Mouse (Mus musculus): ENCODE measurements around the gene Chd2. TPM values are rescaled to one million over a fixed set of nuclear protein-coding genes. Genes with fewer than 3 reads are reported as not detected.

Gene Chd2
- polyA plus RNA-seq, 1 experiment from 2014 or later: 50.5 TPM

GRCm38 (mm10) chr7:73534937-73535860 is 6.4 kb downstream of the Chd2 start:
- Histone ChIP-seq H3K4me2 (ENCODE audit: low read length) (0 out of 2 replicates have a peak overlapping the region, but pooled peaks have one; percentile 13), H3K36me3 (ENCODE audit: control insufficient read depth, insufficient read depth, low read length) (peaks cover 22% of the 10 kb centered on the region), H3K27me3 (replicated peaks; ENCODE audit: control insufficient read depth, insufficient read depth, low read length) (no peaks in the 10 kb centered on the region), H3K4me1 (replicated peaks; ENCODE audit: control insufficient read depth, insufficient read depth, low read length) (peaks cover 35% of the 10 kb centered on the region), H3K27ac (ENCODE audit: low read depth) (no peak overlapping the region; the same call in 1 of the 2 replicates), H3K4me3 (ENCODE audit: low read depth, low read length) (no peak overlapping the region), H3K9me3 (ENCODE audit: control insufficient read depth, low read length) (no peaks in the 10 kb centered on the region), H3K9ac (ENCODE audit: low read length) (no peak overlapping the region)
- WGBS: 74% methylated on average over 2 of the region's 2 CpGs
- DNase-seq (ENCODE audit: low spot score) (no peak), ATAC-seq (replicated peaks; ENCODE audit: low FRiP score, low TSS enrichment, low read depth) (no peak)

GRCm38 (mm10) chr7:73533457-73533856 is 8.2 kb downstream of the Chd2 start:
- no peak for DNase-seq (ENCODE audit: low spot score)
- Histone ChIP-seq H3K4me2 (ENCODE audit: low read length) (no peak overlapping the region), H3K4me3 (ENCODE audit: low read depth, low read length) (no peak overlapping the region), H3K27ac (ENCODE audit: low read depth) (peak overlapping the region; percentile 69), H3K4me1 (replicated peaks; ENCODE audit: control insufficient read depth, insufficient read depth, low read length) (peaks cover 35% of the 10 kb centered on the region), H3K9ac (ENCODE audit: low read length) (no peak overlapping the region), H3K36me3 (ENCODE audit: control insufficient read depth, insufficient read depth, low read length) (peaks cover 32% of the 10 kb centered on the region), H3K27me3 (replicated peaks; ENCODE audit: control insufficient read depth, insufficient read depth, low read length) (no peaks in the 10 kb centered on the region), H3K9me3 (ENCODE audit: control insufficient read depth, low read length) (no peaks in the 10 kb centered on the region)
- 46% methylated on average over 2 of the region's 2 CpGs for WGBS
- ATAC-seq (replicated peaks; ENCODE audit: low FRiP score, low TSS enrichment, low read depth): no peak

- WGBS: 79% methylated on average over 3 of the region's 3 CpGs
- Histone ChIP-seq H3K9me3 (ENCODE audit: control insufficient read depth, low read length) (no peaks in the 10 kb centered on the region), H3K27ac (ENCODE audit: low read depth) (peak overlapping the region; percentile 69; the same call in 1 of the 2 replicates), H3K36me3 (ENCODE audit: control insufficient read depth, insufficient read depth, low read length) (peaks cover 32% of the 10 kb centered on the region), H3K4me3 (ENCODE audit: low read depth, low read length) (no peak overlapping the region), H3K27me3 (replicated peaks; ENCODE audit: control insufficient read depth, insufficient read depth, low read length) (no peaks in the 10 kb centered on the region), H3K4me2 (ENCODE audit: low read length) (no peak overlapping the region), H3K4me1 (replicated peaks; ENCODE audit: control insufficient read depth, insufficient read depth, low read length) (peaks cover 35% of the 10 kb centered on the region), H3K9ac (ENCODE audit: low read length) (no peak overlapping the region)
- DNase-seq (ENCODE audit: low spot score) (no peak), ATAC-seq (replicated peaks; ENCODE audit: low FRiP score, low TSS enrichment, low read depth) (no peak)
Measured at GRCm38 (mm10) chr7:73532916-73533315, 8.7 kb downstream of the Chd2 start.

- Histone ChIP-seq H3K27ac (ENCODE audit: low read depth) (no peak overlapping the region), H3K36me3 (ENCODE audit: control insufficient read depth, insufficient read depth, low read length) (peaks cover 32% of the 10 kb centered on the region), H3K9ac (ENCODE audit: low read length) (no peak overlapping the region), H3K4me1 (replicated peaks; ENCODE audit: control insufficient read depth, insufficient read depth, low read length) (peaks cover 35% of the 10 kb centered on the region), H3K27me3 (replicated peaks; ENCODE audit: control insufficient read depth, insufficient read depth, low read length) (no peaks in the 10 kb centered on the region), H3K4me3 (ENCODE audit: low read depth, low read length) (no peak overlapping the region), H3K9me3 (ENCODE audit: control insufficient read depth, low read length) (no peaks in the 10 kb centered on the region), H3K4me2 (ENCODE audit: low read length) (no peak overlapping the region)
- DNase-seq (ENCODE audit: low spot score) (no peak), ATAC-seq (replicated peaks; ENCODE audit: low FRiP score, low TSS enrichment, low read depth) (no peak)
- WGBS: 80% methylated on average over 3 of the region's 3 CpGs
Measured at GRCm38 (mm10) chr7:73532139-73532538, 9.5 kb downstream of the Chd2 start.

GRCm38 (mm10) chr7:73531506-73532093 is 10.0 kb downstream of the Chd2 start:
- no peaks in the 10 kb centered on the region for H3K27me3 ChIP-seq (replicated peaks; ENCODE audit: control insufficient read depth, insufficient read depth, low read length)
- no peak overlapping the region for H3K4me2 ChIP-seq (ENCODE audit: low read length)
- no peak overlapping the region for H3K4me3 ChIP-seq (ENCODE audit: low read depth, low read length)
- H3K36me3 ChIP-seq (ENCODE audit: control insufficient read depth, insufficient read depth, low read length): peaks cover 32% of the 10 kb centered on the region
- H3K27ac ChIP-seq (ENCODE audit: low read depth): 0 out of 2 replicates have a peak overlapping the region, but pooled peaks have one; percentile 16
- H3K4me1 ChIP-seq (replicated peaks; ENCODE audit: control insufficient read depth, insufficient read depth, low read length): peaks cover 30% of the 10 kb centered on the region
- WGBS: 82% methylated on average over 7 of the region's 7 CpGs
- H3K9ac ChIP-seq (ENCODE audit: low read length): no peak overlapping the region
- ATAC-seq (replicated peaks; ENCODE audit: low FRiP score, low TSS enrichment, low read depth) (no peak), DNase-seq (ENCODE audit: low spot score) (no peak)
- H3K9me3 ChIP-seq (ENCODE audit: control insufficient read depth, low read length): no peaks in the 10 kb centered on the region

- H3K27ac ChIP-seq (ENCODE audit: low read depth): 0 out of 2 replicates have a peak overlapping the region, but pooled peaks have one; percentile 12
- no peaks in the 10 kb centered on the region for H3K27me3 ChIP-seq (replicated peaks; ENCODE audit: control insufficient read depth, insufficient read depth, low read length)
- 77% methylated on average over 5 of the region's 5 CpGs for WGBS
- H3K4me3 ChIP-seq (ENCODE audit: low read depth, low read length): no peak overlapping the region
- peaks cover 30% of the 10 kb centered on the region for H3K36me3 ChIP-seq (ENCODE audit: control insufficient read depth, insufficient read depth, low read length)
- DNase-seq (ENCODE audit: low spot score) (no peak), ATAC-seq (replicated peaks; ENCODE audit: low FRiP score, low TSS enrichment, low read depth) (no peak)
- no peaks in the 10 kb centered on the region for H3K9me3 ChIP-seq (ENCODE audit: control insufficient read depth, low read length)
- H3K4me1 ChIP-seq (replicated peaks; ENCODE audit: control insufficient read depth, insufficient read depth, low read length): peaks cover 26% of the 10 kb centered on the region
- no peak overlapping the region for H3K4me2 ChIP-seq (ENCODE audit: low read length)
- no peak overlapping the region for H3K9ac ChIP-seq (ENCODE audit: low read length)
Measured at GRCm38 (mm10) chr7:73530846-73531245, 10.8 kb downstream of the Chd2 start.

GRCm38 (mm10) chr7:73530164-73530563 is 11.5 kb downstream of the Chd2 start:
- Histone ChIP-seq H3K4me1 (replicated peaks; ENCODE audit: control insufficient read depth, insufficient read depth, low read length) (peaks cover 19% of the 10 kb centered on the region), H3K9me3 (ENCODE audit: control insufficient read depth, low read length) (no peaks in the 10 kb centered on the region), H3K36me3 (ENCODE audit: control insufficient read depth, insufficient read depth, low read length) (peaks cover 24% of the 10 kb centered on the region), H3K4me3 (ENCODE audit: low read depth, low read length) (no peak overlapping the region), H3K27ac (ENCODE audit: low read depth) (no peak overlapping the region), H3K9ac (ENCODE audit: low read length) (no peak overlapping the region), H3K27me3 (replicated peaks; ENCODE audit: control insufficient read depth, insufficient read depth, low read length) (no peaks in the 10 kb centered on the region), H3K4me2 (ENCODE audit: low read length) (no peak overlapping the region)
- DNase-seq (ENCODE audit: low spot score) (no peak), ATAC-seq (replicated peaks; ENCODE audit: low FRiP score, low TSS enrichment, low read depth) (no peak)
- WGBS: 90% methylated on average over 5 of the region's 5 CpGs

- H3K27me3 ChIP-seq (replicated peaks; ENCODE audit: control insufficient read depth, insufficient read depth, low read length): no peaks in the 10 kb centered on the region
- 89% methylated on average over 6 of the region's 6 CpGs for WGBS
- no peak overlapping the region for H3K9ac ChIP-seq (ENCODE audit: low read length)
- no peak for DNase-seq (ENCODE audit: low spot score)
- H3K36me3 ChIP-seq (ENCODE audit: control insufficient read depth, insufficient read depth, low read length): peaks cover 18% of the 10 kb centered on the region; the same call in 1 of the 2 replicates
- H3K4me1 ChIP-seq (replicated peaks; ENCODE audit: control insufficient read depth, insufficient read depth, low read length): peaks cover 22% of the 10 kb centered on the region
- H3K27ac ChIP-seq (ENCODE audit: low read depth): no peak overlapping the region
- H3K4me3 ChIP-seq (ENCODE audit: low read depth, low read length): no peak overlapping the region
- no peak for ATAC-seq (replicated peaks; ENCODE audit: low FRiP score, low TSS enrichment, low read depth)
- no peak overlapping the region for H3K4me2 ChIP-seq (ENCODE audit: low read length)
- H3K9me3 ChIP-seq (ENCODE audit: control insufficient read depth, low read length): no peaks in the 10 kb centered on the region
Measured at GRCm38 (mm10) chr7:73529261-73529660, 12.4 kb downstream of the Chd2 start.
